Mouse (Mus musculus): ENCODE results near the gene Gm19345. TPM values are rescaled to one million over a fixed set of nuclear protein-coding genes. Genes with fewer than 3 reads are reported as not detected.

Gene Gm19345
- polyA plus RNA-seq (2014; fragmentation: Nextera tagmentation; extraction: Ambion mirVana), result 0.31 and 0.42 TPM in 2 replicates

DNA sequence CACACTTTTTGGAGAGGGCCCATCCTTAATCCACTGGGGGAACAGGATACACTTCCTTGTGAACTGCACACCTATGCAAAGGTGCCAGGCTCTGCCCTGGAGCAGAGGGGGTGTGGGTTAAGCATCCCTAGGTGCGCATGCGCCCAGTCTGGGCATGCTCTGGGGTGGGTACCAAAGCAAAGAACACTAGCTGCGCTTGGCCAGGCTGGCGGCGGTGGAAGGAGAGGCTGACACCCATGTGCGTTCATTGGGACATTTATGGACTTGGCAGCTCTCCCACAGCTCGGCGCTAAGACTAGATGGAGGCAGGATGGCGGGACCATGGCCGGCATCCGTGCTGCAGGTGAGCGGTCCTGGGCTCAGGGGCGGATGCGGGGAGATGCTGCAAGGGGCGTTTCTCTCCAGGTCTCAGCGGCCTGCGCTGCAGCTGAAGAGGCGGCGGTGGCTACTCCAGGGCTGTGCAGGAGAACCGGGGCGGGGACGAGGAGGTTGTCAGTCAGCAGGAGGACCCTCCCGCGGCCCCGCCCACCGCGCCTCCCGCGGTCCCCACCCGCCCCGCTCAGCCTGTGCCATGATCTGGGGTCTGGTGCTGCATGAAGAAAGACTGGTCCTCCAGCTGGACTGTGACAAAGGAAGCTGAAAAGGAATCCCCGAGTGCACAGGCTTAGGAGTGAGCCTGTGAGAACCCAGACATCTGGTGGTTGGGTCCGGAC, at the start of gene Gm19345:
Gene Gm19345, plus strand, starts transcription at position 146 of the 713 bp plus-strand sequence.
- no peaks in the 10 kb centered on the region for H3K9me3 ChIP-seq (ENCODE audit: control insufficient read depth, low read length)
- 5% methylated on average over 27 of the region's 33 CpGs for WGBS
- ATAC-seq (replicated peaks; ENCODE audit: low FRiP score, low TSS enrichment, low read depth) (peak; percentile 74), DNase-seq (ENCODE audit: low spot score) (no peak)
- H3K4me1 ChIP-seq (replicated peaks; ENCODE audit: control insufficient read depth, insufficient read depth, low read length), result no peaks in the 10 kb centered on the region
- 0 out of 2 replicates have a peak within 1 kb of the TSS, but pooled peaks have one; percentile 8 for H3K4me3 ChIP-seq (ENCODE audit: low read depth, low read length)
- H3K9ac ChIP-seq (ENCODE audit: low read length), result no peak within 1 kb of the TSS
- no peaks in the 10 kb centered on the region for H3K36me3 ChIP-seq (ENCODE audit: control insufficient read depth, insufficient read depth, low read length)
- H3K4me2 ChIP-seq (ENCODE audit: low read length), result peak within 1 kb of the TSS; percentile 42
- peaks cover 20% of the 10 kb centered on the region for H3K27me3 ChIP-seq (replicated peaks; ENCODE audit: control insufficient read depth, insufficient read depth, low read length)
- H3K27ac ChIP-seq (ENCODE audit: low read depth), result no peak within 1 kb of the TSS

DNA sequence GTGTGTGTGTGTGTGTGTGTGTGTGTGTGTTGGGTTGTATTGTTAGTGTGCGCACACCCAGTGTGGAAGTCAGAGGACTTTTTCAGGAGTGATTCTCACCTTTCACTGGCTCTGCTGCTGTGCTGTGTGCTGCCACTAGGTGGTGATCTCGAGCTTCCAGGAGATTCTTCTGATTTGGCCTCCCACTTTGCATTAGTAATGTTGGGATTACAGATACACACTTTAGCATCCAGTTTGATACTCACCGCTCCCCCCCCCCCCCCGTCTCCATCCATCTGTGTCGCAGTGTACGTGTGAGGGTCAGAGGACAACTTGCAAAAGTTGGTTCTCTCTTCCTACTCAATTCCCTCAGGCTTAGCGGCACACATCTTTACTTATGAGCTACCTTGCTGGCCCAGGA, 48.8 kb upstream of the Gm19345 start:
- DNase-seq (ENCODE audit: low spot score), result peak; percentile 91
- Histone ChIP-seq H3K9me3 (ENCODE audit: control insufficient read depth, low read length) (no peaks in the 10 kb centered on the region), H3K4me2 (ENCODE audit: low read length) (no peak overlapping the region), H3K9ac (ENCODE audit: low read length) (no peak overlapping the region), H3K27ac (ENCODE audit: low read depth) (no peak overlapping the region), H3K4me1 (replicated peaks; ENCODE audit: control insufficient read depth, insufficient read depth, low read length) (no peaks in the 10 kb centered on the region), H3K27me3 (replicated peaks; ENCODE audit: control insufficient read depth, insufficient read depth, low read length) (no peaks in the 10 kb centered on the region), H3K4me3 (ENCODE audit: low read depth, low read length) (no peak overlapping the region), H3K36me3 (ENCODE audit: control insufficient read depth, insufficient read depth, low read length) (no peaks in the 10 kb centered on the region)
- ATAC-seq (replicated peaks; ENCODE audit: low FRiP score, low TSS enrichment, low read depth), result no peak
- 18% methylated on average over 7 of the region's 7 CpGs for WGBS

DNA sequence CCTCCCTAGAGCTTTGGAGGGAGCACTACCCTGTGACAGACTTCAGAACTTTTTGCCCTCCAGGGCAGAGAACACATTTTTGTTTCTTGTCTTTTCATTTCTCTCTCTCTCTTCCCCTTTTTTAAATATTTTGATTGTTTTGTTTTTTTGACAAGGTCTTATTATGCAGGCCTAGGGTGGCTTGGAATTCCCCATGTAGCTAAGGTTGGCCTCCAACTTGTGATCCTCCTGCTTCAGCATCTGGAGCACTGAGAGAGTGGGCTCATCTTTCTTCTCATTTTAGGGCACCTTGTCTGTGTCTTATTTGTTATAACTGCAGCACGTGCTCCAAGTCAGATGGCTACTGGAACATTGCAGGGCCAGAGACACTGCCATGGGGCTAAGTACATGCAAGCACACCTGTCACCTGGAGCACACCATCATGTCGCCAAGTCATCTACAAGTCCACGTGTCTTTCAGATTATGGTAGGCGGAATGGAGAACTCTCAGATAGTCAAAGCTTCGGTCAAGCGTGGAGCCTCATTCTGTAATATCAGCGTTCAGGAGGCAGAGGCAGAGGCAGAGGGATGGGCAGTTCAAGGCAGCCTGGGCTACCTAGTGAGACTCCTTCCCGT, 45.3 kb upstream of the Gm19345 start:
- H3K9me3 ChIP-seq (ENCODE audit: control insufficient read depth, low read length), result no peaks in the 10 kb centered on the region
- H3K27me3 ChIP-seq (replicated peaks; ENCODE audit: control insufficient read depth, insufficient read depth, low read length), result peaks cover 29% of the 10 kb centered on the region
- ATAC-seq (replicated peaks; ENCODE audit: low FRiP score, low TSS enrichment, low read depth) (no peak), DNase-seq (ENCODE audit: low spot score) (no peak)
- no peaks in the 10 kb centered on the region for H3K36me3 ChIP-seq (ENCODE audit: control insufficient read depth, insufficient read depth, low read length)
- no peak overlapping the region for H3K4me2 ChIP-seq (ENCODE audit: low read length)
- H3K4me1 ChIP-seq (replicated peaks; ENCODE audit: control insufficient read depth, insufficient read depth, low read length), result 0 out of 2 replicates have a peak, but pooled peaks cover 4% of the 10 kb centered on the region
- no peak overlapping the region for H3K4me3 ChIP-seq (ENCODE audit: low read depth, low read length)
- WGBS, result 81% methylated on average over 8 of the region's 8 CpGs
- H3K9ac ChIP-seq (ENCODE audit: low read length), result no peak overlapping the region
- no peak overlapping the region for H3K27ac ChIP-seq (ENCODE audit: low read depth)

DNA sequence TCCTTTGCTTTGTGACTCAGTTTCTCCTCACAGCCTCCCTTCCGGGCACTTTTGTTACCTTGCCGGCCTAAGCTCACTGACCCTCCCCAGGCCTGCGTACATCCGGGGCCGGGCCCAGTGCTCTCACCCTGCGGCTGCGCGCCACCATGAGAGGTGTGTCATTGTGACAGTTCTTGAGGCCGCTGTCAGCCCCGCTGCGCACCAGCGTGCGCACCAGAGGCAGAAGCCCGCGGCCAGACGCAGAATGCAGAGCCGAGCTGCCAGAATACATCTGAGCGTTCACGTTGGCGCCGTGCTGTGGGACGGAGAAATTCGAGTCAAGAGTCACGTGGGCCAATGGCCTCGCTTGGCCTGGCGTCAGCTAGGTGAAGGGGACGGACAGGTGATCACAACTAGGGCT, 42.4 kb upstream of the Gm19345 start:
- H3K4me1 ChIP-seq (replicated peaks; ENCODE audit: control insufficient read depth, insufficient read depth, low read length), result 0 out of 2 replicates have a peak, but pooled peaks cover 4% of the 10 kb centered on the region
- H3K27ac ChIP-seq (ENCODE audit: low read depth), result no peak overlapping the region
- ATAC-seq (replicated peaks; ENCODE audit: low FRiP score, low TSS enrichment, low read depth) (no peak), DNase-seq (ENCODE audit: low spot score) (no peak)
- H3K4me3 ChIP-seq (ENCODE audit: low read depth, low read length), result no peak overlapping the region; the same call in 1 of the 2 replicates
- 11% methylated on average over 27 of the region's 27 CpGs for WGBS
- H3K9me3 ChIP-seq (ENCODE audit: control insufficient read depth, low read length), result no peaks in the 10 kb centered on the region
- H3K36me3 ChIP-seq (ENCODE audit: control insufficient read depth, insufficient read depth, low read length), result no peaks in the 10 kb centered on the region
- H3K4me2 ChIP-seq (ENCODE audit: low read length), result peak overlapping the region; percentile 22; the same call in 1 of the 2 replicates
- peaks cover 38% of the 10 kb centered on the region for H3K27me3 ChIP-seq (replicated peaks; ENCODE audit: control insufficient read depth, insufficient read depth, low read length)
- no peak overlapping the region for H3K9ac ChIP-seq (ENCODE audit: low read length)

DNA sequence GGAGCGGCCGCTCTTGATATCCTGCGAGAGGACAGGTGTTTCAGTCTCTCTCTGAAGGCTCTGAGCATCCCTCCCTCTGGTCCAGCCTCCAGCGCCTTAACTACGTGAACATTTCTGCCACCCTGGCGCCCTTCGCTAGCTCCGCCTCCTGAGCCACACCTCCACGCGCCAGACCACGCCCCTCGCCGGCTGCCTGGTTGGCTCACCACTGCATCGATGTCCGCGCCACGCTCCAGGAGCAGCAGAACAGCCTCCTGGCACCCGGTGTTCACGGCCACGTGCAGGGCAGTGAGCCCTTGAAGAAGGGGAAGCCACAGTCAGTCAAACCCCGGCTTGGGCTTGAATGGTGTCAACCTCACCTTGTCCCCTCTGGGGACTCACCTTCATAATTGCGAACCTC, 40.7 kb upstream of the Gm19345 start:
- Histone ChIP-seq H3K4me1 (replicated peaks; ENCODE audit: control insufficient read depth, insufficient read depth, low read length) (peaks cover 4% of the 10 kb centered on the region; the same call in 1 of the 2 replicates), H3K9ac (ENCODE audit: low read length) (no peak overlapping the region), H3K4me2 (ENCODE audit: low read length) (peak overlapping the region; percentile 35), H3K27me3 (replicated peaks; ENCODE audit: control insufficient read depth, insufficient read depth, low read length) (peaks cover 38% of the 10 kb centered on the region), H3K27ac (ENCODE audit: low read depth) (no peak overlapping the region), H3K4me3 (ENCODE audit: low read depth, low read length) (no peak overlapping the region), H3K36me3 (ENCODE audit: control insufficient read depth, insufficient read depth, low read length) (no peaks in the 10 kb centered on the region), H3K9me3 (ENCODE audit: control insufficient read depth, low read length) (no peaks in the 10 kb centered on the region)
- peak; percentile 45; the same call in 1 of the 2 replicates for ATAC-seq (replicated peaks; ENCODE audit: low FRiP score, low TSS enrichment, low read depth)
- peak; percentile 78 for DNase-seq (ENCODE audit: low spot score)
- 10% methylated on average over 22 of the region's 22 CpGs for WGBS

DNA sequence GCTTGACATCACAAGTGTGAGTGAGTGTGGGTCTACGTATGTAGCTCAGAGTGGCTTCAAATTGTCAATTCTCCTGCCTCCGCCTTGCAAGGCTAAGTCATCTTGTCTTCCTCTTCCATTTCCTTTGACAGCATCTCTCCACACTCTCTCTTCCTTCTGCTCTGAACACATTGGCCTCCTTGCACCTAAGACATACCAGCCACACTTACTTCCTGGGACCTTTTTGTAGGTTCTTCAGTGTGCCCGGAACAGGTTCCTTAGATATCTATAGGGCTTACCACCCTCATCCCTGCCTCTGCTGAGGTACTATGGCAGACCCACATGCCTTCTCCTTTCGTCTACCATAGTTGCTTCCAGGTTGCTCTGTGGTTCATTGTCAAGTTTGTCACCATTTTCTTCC, 38.6 kb upstream of the Gm19345 start:
- Histone ChIP-seq H3K9me3 (ENCODE audit: control insufficient read depth, low read length) (no peaks in the 10 kb centered on the region), H3K27ac (ENCODE audit: low read depth) (no peak overlapping the region), H3K36me3 (ENCODE audit: control insufficient read depth, insufficient read depth, low read length) (no peaks in the 10 kb centered on the region), H3K4me3 (ENCODE audit: low read depth, low read length) (no peak overlapping the region), H3K27me3 (replicated peaks; ENCODE audit: control insufficient read depth, insufficient read depth, low read length) (peaks cover 38% of the 10 kb centered on the region), H3K4me2 (ENCODE audit: low read length) (no peak overlapping the region), H3K4me1 (replicated peaks; ENCODE audit: control insufficient read depth, insufficient read depth, low read length) (peaks cover 23% of the 10 kb centered on the region), H3K9ac (ENCODE audit: low read length) (no peak overlapping the region)
- WGBS, result 81% methylated on average over 4 of the region's 4 CpGs
- ATAC-seq (replicated peaks; ENCODE audit: low FRiP score, low TSS enrichment, low read depth) (no peak), DNase-seq (ENCODE audit: low spot score) (no peak)

DNA sequence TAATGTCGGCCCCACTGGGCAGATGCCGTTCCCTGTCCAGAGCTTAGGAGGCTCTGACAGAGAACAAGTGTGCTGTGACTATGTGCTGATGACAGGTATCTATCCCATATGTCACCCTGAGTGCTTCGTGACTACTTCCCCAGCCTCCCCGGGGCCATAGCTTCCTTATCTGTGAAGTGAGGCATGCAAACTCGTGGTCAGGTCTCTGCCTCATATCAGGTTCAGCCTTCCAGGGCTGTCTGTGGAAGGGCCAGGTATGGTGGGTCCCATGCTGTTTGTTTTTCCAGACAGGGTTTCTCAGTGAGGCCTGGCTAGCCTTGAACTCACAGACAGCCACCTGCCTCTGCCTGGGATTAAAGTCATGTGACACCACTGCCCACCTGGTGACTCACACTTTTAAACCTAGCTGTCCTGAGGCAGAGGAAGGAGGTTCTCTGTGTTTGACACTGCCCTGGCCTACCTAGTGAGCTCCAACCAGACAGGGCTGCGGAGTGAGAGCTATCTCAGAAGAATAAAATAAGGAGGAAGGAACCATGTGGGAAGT, 38.2 kb upstream of the Gm19345 start:
- Histone ChIP-seq H3K36me3 (ENCODE audit: control insufficient read depth, insufficient read depth, low read length) (no peaks in the 10 kb centered on the region), H3K4me2 (ENCODE audit: low read length) (no peak overlapping the region), H3K9me3 (ENCODE audit: control insufficient read depth, low read length) (no peaks in the 10 kb centered on the region), H3K4me1 (replicated peaks; ENCODE audit: control insufficient read depth, insufficient read depth, low read length) (peaks cover 27% of the 10 kb centered on the region), H3K9ac (ENCODE audit: low read length) (no peak overlapping the region), H3K27me3 (replicated peaks; ENCODE audit: control insufficient read depth, insufficient read depth, low read length) (peaks cover 36% of the 10 kb centered on the region), H3K27ac (ENCODE audit: low read depth) (no peak overlapping the region), H3K4me3 (ENCODE audit: low read depth, low read length) (no peak overlapping the region)
- ATAC-seq (replicated peaks; ENCODE audit: low FRiP score, low TSS enrichment, low read depth), result no peak
- DNase-seq (ENCODE audit: low spot score), result no peak
- 77% methylated on average over 6 of the region's 6 CpGs for WGBS

DNA sequence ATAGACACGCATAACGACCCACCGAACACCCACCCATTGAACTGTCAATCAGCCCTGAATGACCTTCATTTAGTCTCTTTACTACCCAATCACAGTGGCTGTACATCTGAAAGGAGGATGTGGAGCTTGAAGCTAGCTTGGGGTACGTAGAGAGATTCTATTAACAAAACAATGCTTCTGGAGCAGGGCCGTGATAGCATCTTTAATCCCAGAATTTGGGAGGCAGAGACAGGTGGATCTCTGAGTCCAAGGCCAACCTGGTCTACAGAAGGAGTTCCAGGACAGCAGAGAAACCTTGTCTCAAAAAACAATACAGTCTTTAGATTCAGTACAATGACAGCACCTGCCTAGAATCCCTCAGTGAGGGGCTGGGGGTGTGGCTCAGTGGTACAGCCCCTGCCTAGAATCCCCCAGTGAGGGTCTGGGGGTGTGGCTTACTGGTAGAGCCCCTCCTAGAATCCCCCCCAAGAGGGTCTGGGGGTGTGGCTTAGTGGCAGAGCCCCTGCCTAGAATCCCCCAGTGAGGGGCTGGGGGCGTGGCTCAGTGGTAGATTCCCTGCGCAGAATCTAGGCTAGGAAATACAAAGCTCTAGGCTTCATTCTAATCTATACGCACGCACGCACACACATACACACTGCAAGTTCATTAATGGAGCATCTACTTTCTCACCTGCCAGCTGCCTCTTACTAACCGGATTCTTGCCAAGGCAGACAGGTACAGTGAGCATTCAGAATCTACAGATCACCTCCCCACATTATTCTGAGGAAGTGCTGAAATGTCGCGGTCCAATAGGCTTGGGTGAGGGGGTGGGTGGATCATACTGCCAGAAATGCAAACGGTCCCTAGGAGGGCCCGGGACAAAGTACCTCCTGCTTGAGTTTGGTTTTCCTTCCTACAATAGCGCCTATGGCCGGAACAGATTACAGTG, 36.2 kb upstream of the Gm19345 start:
- Histone ChIP-seq H3K4me1 (replicated peaks; ENCODE audit: control insufficient read depth, insufficient read depth, low read length) (peaks cover 31% of the 10 kb centered on the region), H3K4me2 (ENCODE audit: low read length) (peak overlapping the region; percentile 61), H3K36me3 (ENCODE audit: control insufficient read depth, insufficient read depth, low read length) (no peaks in the 10 kb centered on the region), H3K27me3 (replicated peaks; ENCODE audit: control insufficient read depth, insufficient read depth, low read length) (peaks cover 18% of the 10 kb centered on the region; the same call in 1 of the 2 replicates), H3K27ac (ENCODE audit: low read depth) (peak overlapping the region; percentile 69; the same call in 1 of the 2 replicates), H3K9me3 (ENCODE audit: control insufficient read depth, low read length) (peaks cover 2% of the 10 kb centered on the region; the same call in 1 of the 2 replicates), H3K9ac (ENCODE audit: low read length) (peak overlapping the region; percentile 25; the same call in 1 of the 2 replicates), H3K4me3 (ENCODE audit: low read depth, low read length) (peak overlapping the region; percentile 36)
- WGBS, result 34% methylated on average over 17 of the region's 17 CpGs
- ATAC-seq (replicated peaks; ENCODE audit: low FRiP score, low TSS enrichment, low read depth) (no peak), DNase-seq (ENCODE audit: low spot score) (no peak)

Measured in intestine, embryonic 14.5 days (tissue).